Mouse (Mus musculus) heart, embryonic 14.5 days (tissue): Measurements from ENCODE around the gene Glis3. TPM values are rescaled to one million over a fixed set of nuclear protein-coding genes. Genes with fewer than 3 reads are reported as not detected.

Experiments used
- ATAC-seq: fragments of 200-750 bp; cut with Nextera tagmentation; 2 replicates; pipeline ENCODE4 v1.8.0; 2017; ENCODE audit warnings: low read depth, moderate TSS enrichment; ENCODE audit not compliant: insufficient number of reproducible peaks, insufficient read depth, low FRiP score
- H3K27ac ChIP-seq, 2 experiments: fragments of 200-500 bp in 1 of 2; fragments of 300-500 bp in 1 of 2; sonication (generic) in 1 of 2; replicated peaks in 1 of 2; 2 replicates each; pipeline ENCODE4 v1.5.1; 2012 to 2014; ENCODE audit warnings: low read depth in 2 of 2, low read length in 2 of 2, control low read depth in 1 of 2, mild to moderate bottlenecking in 1 of 2, mixed read lengths in 1 of 2; ENCODE audit not compliant: control insufficient read depth in 1 of 2, insufficient read depth in 1 of 2
- H3K27me3 ChIP-seq: fragments of 300-500 bp; sonication (generic); 2 replicates; pipeline ENCODE4 v1.6.1; 2014; ENCODE audit warnings: mild to moderate bottlenecking, low read length, control low read depth; ENCODE audit not compliant: control insufficient read depth, insufficient read depth
- H3K36me3 ChIP-seq: fragments of 300-500 bp; sonication (generic); 2 replicates; pipeline ENCODE4 v1.6.1; 2014; ENCODE audit warnings: mild to moderate bottlenecking, control low read depth, low read length, mixed read lengths; ENCODE audit not compliant: control insufficient read depth, insufficient read depth
- H3K4me1 ChIP-seq, 2 experiments: fragments of 200-500 bp in 1 of 2; fragments of 300-500 bp in 1 of 2; sonication (generic) in 1 of 2; 2 replicates each; pipeline ENCODE4 v1.6.1; 2012 to 2014; ENCODE audit warnings: low read length in 2 of 2, control low read depth in 1 of 2, mixed read lengths in 1 of 2; ENCODE audit not compliant: control insufficient read depth in 2 of 2, insufficient read depth in 2 of 2
- H3K4me2 ChIP-seq: fragments of 300-500 bp; sonication (generic); 2 replicates; pipeline ENCODE4 v1.6.1; 2014; ENCODE audit warnings: mild to moderate bottlenecking, low read length
- H3K4me3 ChIP-seq, 2 experiments: fragments of 200-500 bp in 1 of 2; fragments of 300-500 bp in 1 of 2; sonication (generic) in 1 of 2; 2 replicates each; pipeline ENCODE4 v1.5.1; 2012 to 2014; ENCODE audit warnings: low read length in 2 of 2, mild to moderate bottlenecking in 2 of 2, control low read depth in 1 of 2, low read depth in 1 of 2, moderate library complexity in 1 of 2; ENCODE audit not compliant: control insufficient read depth in 1 of 2, insufficient read depth in 1 of 2
- H3K9ac ChIP-seq: fragments of 300-500 bp; sonication (generic); 2 replicates; pipeline ENCODE4 v1.6.1; 2014; ENCODE audit warnings: mild to moderate bottlenecking, low read length
- H3K9me3 ChIP-seq: fragments of 300-500 bp; sonication (generic); 2 replicates; pipeline ENCODE4 v1.6.1; 2016; ENCODE audit warnings: low read length, control low read depth; ENCODE audit not compliant: control insufficient read depth
- WGBS: fragments of 180-500 bp; shearing (Covaris S2); extraction: QIAGEN DNeasy Blood & Tissue Kit; methylation state at CpG from one replicate; pipeline ENCODE4 v1.1.7; 2014; 5-methylcytosine and 5-hydroxymethylcytosine counted together
- polyA plus RNA-seq: library from polyadenylated mRNA; unstranded; fragments of >200 nt; fragmentation: Nextera tagmentation; extraction: Ambion mirVana; gene quantifications from 2 replicates; pipeline ENCODE4 v1.2.1, GENCODE M21; 2014

The Glis3 gene
- polyA plus RNA-seq, 1 experiment from 2014 or later: 1.6 TPM

DNA sequence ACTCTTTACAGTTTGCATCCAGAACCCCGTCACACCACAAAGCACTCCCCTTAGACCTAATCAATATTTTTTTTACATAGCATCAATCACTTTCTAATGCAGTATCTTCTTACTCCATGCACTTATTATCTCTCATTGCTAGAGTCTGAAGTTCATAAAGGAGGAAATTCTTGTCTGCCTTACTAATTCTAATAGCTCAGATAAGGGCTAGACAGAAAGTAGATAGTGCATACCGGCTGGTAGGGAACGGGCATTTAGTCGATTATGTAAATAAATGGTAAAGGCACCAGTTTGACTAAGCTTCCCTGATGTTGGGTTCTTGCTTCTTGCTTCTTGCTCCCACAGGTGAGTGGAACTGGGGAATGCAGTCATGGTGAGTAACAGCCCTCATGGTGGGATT lies 468.2 kb downstream of the Glis3 start:
- Histone ChIP-seq H3K4me1 (no peaks in the 10 kb centered on the region), H3K36me3 (no peaks in the 10 kb centered on the region), H3K27ac (no peak overlapping the region), H3K9me3 (peaks cover 4% of the 10 kb centered on the region; the same call in 1 of the 2 replicates), H3K4me3 (no peak overlapping the region), H3K9ac (no peak overlapping the region), H3K27me3 (no peaks in the 10 kb centered on the region), H3K4me2 (no peak overlapping the region)
- no peak for ATAC-seq
- 56% methylated on average over 4 of the region's 4 CpGs for WGBS

Other genes with a start within 250 kb of the Glis3 start
- gene Slc1a1, start 155.0 kb upstream of the Glis3 start, polyA plus RNA-seq: 2.6 and 3.1 TPM in 2 replicates